Mouse (Mus musculus): ENCODE results near the gene Cobl. TPM values are rescaled to one million over a fixed set of nuclear protein-coding genes. Genes with fewer than 3 reads are reported as not detected.

The Cobl gene
- total RNA-seq (2021), result 1 to 10 TPM; 2.0 to 2.8 TPM
- long read RNA-seq, experiment 1, partial matches to known transcripts, result 1 of 2 reads
- long read RNA-seq, experiment 1, other reads (novel, unspliced or antisense), result 1 of 2 reads
- long read RNA-seq, experiment 2, result 0 reads

DNA sequence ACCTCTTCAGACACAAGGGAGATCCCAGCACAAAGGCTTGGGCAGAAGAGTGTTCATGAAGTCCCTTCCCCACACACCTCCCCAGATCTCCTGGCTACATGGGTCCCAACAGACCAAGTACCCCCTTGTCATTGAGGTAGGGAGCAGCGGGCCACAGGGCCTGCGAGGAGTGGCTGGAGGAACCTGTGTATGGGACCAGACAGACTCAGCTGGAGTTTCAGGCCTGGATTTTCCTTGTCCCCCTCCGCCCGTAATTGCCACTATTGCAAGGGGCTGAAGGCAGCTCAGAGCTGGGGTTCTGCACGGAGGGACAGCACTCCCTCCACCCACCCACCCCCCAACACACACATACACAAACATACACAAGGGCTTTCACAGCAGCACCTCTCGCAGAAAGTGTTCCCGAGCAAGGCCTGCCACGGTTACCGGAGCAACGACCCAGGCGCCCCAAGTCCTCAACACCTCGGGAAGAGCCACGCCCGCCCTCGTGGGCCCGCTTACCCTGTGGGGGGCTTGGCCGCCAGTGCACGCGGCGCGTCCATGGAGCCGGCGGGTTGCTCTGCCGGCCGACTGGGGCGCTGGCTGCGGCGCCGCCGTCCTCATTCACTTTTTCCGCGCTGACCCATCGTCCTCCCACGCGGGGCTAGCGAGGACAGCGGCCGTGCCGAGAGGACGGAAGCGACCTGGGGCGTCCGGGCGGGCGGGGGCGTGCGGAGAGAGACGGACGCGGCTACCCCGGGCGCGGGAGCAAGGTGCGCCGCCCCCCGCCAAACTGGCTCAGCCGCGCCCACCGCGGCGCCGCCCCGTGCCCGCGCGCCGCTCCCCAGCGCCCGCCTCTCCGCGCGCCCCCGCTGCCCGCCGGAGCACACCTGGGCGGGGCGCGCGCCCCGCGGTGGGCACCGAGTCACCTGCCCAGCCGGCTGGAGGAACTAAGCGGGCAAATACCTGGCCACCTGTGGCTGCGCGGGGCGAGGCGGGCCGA is at the start of gene Cobl:
Gene Cobl (minus strand): TSS at position 780 of the 982 bp plus-strand sequence.
- DNase-seq, result peak; percentile 25 to 47

DNA sequence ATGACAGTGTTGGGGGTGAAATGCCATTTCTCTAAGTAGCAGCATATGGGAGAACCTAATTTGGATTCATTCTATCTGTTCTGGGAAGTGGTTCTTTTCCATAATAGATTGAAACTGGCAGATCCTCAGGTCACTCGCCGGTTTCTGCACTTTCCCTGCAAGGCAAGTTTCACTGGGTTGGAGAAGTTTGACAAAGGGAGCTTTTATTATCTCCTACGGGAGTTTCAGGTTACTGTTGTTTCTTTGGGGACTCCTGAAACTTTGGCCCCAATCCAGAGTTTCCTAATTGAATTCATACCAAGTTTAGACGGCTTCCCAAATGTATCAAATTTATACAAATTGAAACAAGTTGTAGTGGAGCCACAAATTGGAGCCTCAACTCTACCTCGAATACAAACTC is 49.0 kb upstream of the Cobl start:
- no peak for DNase-seq

DNA sequence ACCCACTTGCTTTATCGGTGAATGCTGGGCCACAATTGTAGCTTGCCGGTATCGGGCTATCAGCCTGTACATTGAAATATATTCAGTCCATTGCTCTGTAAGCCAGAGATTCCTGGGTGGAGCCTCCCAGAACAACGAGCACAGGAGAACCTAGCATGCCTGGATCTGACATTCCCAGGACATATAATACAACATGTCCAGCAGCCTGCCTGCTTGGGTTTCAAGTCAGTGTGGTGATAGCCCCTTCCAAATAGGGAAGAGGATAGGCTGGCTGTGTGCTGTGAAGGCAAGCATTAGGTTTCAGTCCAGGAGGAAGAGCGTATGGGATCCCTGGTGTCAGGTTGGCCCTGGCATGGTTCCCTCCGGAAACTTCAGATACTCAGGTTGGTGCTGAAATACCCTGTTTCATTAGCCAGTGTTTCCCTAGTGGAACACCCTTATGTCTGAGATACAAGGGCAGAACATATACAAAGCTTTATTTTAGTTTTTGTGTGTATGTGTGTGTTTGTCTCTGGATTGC is 41.7 kb upstream of the Cobl start:
- DNase-seq, result no peak

DNA sequence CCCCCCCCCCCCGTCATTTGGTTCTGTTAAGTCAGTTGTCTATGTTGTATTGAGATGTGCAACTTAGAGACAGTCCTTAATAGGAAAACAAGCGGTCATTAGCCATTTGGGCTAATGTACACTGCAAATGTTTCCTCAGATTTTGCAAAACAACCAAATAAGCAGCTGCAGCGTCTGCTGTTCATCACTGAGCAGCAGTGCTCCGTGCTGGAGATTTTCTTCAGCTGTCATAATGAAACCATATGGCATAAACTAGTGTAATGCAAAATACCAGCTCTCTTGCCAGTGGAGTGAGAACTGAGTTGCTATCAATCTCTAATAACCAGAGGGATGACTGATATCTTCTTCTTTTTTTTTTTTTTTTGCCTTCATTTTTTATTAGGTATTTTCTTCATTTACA is 39.0 kb upstream of the Cobl start:
- no peak for DNase-seq

DNA sequence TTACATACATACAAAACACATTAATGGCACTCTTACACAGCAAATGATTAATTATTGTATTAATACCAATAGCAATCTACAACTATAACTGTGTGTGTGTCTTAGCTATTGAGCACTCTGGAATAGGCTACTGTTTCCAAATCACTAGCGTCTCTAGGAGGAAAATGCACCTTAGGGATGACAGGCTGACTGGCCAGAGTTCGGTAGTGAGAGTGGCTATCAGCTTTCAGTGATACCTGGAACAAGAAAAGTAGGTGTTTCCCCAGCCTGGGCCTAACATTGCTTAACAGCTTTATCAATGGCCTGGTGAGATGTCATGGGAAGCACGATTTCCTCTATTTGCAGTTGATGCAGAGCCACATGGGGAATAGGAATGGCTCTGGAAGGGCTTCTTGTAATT is 37.0 kb upstream of the Cobl start:
- DNase-seq, result no peak

DNA sequence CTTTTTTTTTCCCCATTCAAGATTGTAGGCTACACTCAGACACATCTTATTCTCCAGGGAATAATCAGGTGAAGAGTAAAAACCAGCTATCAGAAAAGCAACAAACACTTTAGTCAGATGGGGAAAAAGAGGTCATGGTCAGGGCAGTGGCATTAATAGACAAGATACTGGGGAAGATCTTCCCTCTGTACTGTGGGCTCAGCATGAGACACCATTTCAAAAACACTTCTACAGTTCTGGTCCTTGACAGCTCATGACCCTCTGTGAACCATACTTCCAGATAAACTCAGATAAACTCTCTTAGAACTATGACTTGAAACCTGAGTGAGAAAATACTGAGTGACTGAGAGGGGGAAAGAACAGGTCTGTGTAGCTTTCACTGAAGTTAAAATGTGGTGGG is 29.0 kb upstream of the Cobl start:
- no peak for DNase-seq

DNA sequence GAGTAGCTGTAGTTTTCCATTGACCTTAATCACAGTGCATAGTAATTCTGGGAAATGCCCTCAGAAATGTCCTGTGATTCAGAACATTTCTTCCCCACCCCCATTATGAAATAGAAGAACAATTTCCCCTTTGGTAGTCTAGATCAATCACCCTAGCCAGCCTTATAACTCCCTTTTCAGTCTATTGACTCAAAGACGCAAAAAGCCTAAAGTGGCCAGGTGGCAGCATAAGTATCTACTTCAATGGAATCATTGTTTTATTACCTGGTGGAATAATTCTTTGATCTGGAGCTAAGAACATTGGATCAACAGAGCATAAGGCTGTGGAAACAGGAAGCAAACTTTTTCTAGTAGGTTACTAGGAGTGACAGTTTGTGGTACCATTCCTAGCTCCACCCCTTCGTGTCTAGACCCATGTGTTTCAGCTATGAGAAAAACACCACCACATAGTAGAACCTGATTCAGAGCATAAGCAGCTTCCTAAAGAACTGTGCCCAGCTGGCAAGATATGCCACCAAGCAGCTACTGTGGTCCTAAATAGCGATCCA is 15.2 kb upstream of the Cobl start:
- no peak for DNase-seq

DNA sequence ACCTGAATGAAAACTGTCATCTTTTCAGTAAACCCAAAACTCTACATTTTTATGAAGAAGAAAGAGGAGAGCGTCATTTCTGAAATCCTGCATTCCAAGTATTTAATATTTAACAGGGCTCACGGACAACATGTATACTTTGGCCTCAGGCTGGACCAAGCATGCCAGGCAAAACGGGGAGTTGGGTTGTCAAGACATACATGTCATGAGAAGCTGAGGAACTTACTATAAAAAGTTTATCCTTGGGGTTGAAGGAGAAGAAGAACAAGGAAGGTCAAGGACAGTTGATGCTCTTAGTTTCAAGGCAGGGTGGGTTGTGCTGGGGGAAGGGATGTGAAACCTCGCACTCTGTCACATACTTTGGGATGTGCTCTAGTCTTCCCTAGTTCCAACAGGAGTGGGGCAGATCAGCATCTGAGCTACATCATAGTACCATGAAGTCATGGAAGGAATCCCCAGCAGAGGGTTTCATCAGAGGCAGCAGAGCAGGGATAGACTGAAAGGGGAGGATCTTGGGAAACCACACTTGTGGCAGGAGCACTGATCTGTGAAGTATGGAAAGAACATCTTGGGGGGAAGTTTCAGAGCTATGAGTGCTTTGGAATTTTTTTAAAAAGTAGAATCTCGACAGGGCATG is 9.7 kb upstream of the Cobl start:
- no peak for DNase-seq

DNA sequence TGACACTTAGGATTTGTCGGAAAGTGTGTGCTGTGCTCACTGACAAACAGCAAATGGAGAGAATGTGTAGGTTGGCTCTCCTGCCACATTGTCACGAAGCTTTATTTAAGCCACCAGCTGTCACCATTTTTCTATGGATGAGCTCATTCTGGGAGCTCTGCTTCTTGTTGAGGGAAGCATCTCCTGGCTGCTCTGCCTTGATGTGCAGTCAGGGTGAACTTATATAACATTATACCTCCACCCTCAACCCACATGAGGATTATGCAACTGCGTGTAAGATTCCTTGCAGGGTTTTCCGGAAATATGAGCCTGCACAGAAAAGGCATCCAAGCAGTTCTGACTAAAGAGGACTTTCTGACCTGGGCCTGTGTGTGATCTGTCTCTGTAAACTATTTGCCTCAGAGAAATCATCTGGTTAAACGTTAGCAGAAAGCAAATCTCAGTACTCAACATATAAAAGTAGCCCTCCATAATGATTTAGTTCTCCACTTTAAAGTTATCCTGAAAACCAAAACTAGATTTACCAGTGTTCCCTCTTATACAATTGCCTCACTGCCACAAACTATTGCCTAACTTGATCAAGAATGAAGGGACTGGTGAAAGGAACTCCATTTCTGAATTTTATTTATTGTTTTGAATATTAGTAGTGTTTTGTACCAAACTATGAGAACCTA is 9.0 kb upstream of the Cobl start:
- no peak for DNase-seq

DNA sequence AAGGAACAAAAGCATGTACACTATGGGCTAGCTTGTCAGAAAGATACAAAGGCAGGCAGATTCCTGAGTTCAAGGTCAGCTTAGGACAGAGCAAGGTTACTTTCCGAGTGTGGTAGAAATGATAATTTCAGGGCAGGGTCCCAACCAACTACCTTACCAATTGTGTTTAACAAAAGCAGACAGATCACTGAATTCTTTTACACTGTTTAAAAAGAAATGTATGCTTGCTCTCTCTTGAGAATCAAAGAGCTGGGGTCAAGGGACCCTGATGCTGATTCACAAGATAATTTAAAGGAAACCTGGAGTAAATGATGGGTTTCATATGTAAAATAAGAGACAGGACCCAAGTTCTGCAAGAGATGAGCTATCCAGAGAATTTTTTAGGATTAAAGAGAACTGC is 4.9 kb upstream of the Cobl start:
- no peak for DNase-seq

DNA sequence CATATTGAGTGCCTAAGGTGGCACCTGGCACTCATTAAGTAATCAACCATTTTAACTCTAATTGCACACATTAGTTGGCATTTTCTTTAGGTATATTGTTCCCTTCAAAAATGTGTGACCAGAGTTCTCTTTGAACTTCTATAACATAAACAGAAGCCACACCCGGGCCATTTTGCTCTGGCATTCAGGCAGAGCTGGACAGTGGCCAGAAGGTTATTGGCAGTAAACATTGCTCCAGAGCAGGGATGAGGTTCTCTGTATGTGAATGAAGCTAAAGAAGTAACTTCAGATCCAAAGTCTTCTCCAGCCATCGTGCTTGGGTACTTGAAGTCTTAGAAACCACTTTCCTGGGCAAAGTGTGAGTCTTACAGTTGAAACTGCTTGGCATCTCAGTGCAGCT is 3.9 kb upstream of the Cobl start:
- DNase-seq, result no peak

DNA sequence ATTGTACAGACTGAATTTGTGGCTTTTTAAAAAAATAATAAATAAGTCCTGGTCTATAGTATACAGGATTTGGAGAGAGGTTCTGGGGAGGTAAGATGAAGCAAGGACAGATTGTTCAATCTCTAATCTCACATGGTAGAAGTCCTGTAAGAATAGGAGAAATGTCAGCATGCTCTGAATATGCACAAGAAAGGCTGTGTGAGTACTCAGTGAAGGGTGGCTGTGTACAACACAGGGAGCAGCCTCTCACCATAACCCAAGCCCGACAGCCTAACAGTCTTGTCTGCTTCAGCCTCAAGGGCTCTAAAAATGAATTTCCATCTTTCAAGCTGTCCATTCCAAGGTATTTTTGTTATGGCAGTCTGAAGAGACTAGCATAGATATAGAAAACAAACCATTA is 3.1 kb upstream of the Cobl start:
- no peak for DNase-seq

DNA sequence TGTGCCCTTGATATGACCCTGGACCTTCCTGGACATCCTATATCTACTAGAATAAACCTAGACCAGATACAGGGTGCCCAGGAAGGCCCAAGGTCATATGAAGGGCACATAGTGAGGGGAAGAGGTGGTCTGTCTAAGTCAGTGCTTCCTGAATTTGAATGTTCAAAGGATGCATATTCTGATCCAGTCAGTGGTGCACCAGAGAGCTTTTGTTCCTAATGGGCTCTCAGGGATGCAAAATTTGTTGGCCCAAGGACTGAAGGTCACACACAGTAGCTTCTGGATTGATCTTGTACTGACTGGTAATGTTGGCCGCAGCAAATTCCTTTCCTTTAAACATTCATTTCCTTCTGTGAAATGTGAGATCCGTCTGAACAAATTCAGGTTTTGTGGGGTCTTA is 2.5 kb upstream of the Cobl start:
- no peak for DNase-seq

DNA sequence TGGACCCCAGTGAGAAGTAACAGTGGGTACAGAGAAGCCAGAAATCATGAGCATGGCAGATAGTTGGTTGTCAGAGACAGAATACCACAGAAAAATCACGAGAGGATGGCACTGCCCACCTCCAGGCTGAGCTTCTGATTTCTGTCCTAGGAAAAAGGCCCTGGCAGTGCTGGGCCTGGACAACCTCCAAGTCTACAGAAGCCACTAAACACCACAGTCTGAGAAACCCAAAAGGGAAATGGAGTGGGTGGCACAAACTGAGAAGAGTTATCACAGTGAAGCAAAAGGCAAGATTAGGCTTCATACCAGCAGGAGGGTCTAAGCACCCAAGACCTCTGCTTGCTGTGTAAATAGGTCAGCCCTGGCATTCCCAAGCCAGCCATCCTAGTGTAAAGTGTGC is 1.8 kb upstream of the Cobl start:
- no peak for DNase-seq

DNA sequence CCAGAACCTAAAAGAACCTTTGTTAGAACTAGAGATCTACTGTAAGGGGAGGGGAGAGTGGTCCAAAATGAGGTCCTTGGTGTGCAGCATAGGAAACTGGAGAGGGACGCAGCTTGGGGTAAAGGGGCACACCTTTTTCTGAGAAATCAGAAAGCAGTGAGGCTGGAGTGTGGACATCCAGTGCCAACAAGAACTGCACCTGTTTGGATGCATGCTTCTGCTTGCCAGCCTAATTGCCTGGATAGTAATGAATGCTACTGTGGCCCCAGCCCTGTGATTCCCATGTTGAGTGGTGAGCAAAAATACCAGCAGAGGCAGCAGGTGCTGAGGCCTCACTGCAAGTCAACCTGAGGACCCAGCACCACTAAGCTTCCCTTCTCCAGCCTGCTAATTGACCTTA is 469 bp upstream of the Cobl start:
- DNase-seq, result no peak

DNA sequence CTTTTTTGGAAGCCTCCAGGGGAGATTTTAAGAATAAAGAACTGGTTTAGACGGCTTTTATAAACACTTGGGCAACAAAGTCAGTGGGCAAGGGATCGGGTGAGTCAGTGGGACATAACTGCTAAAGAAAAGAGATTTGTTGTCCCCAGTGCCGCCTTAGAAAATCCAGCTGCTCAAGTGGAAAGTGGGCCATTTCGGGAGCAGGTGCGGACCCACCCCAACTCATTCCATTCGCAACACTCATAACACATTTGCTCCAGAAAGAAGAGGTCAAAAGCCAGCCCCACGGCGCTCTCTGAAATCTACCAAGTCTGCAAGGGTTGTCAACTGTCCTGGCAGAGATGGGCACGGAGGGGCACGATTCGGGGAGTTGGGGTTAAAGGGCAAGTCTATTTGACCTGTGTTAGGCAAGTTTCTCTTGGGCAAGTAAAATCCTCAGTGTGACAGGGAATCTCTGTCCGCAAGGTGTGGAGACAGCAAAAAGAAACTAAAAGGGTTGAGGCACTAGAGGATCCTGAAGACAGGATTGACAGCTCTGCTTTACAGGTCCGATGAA is 1.1 kb downstream of the Cobl start:
- no peak for DNase-seq

DNA sequence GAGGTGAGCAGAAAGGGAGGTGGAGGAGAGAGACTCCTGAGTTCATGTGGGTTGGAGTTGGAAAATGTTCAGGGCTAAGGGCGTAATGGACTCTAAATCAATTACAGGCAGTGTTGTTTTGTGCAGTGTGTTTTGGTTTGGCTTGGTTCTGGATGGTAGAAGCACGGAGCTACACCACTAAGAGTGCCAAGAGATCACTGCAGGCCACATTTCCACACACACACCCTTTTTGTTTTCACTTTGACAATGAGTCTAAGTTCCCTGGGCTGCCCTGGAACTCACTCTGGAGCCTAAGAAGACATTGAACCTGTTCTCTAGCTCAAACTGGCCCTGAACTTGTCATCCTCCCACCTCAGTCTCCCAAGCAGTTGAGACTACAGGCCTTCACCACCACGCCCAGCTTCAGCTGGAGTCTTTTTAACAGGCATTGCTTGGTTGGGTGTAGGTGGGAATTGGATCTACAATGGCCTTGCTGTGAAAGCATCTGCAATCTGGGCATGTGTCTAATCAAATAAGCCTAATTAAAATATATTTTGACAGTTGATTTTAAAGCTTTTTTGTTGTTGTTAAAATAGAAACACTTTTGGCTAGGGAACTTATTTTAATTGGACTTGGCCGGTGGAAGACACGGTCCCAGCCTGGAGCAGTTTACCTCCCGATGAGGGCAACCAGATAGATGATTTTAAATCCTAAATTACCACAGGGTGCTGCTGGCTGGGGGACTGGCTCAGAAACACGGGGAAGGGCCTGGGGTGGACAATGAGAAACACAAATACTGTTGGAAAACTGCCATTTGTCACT is 4.8 kb downstream of the Cobl start:
- no peak for DNase-seq

DNA sequence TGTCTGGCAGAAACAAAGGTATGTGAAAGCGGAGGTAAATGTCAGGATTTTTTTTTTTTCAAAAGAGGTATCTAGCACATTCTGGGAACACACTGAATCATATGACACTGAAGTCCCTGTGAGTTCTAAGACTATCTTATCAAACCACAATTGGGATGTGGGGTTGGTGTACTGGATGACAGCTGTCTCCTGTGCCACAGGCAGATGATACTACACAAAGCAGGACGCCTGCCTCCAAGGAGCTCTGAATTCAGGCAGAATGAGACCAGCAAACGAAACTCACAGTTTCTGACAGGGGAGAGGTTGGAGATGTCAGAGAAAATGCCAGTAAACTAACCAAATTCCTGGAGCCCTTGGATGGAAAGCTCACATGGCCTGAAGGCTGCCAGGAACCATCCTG is 5.9 kb downstream of the Cobl start:
- DNase-seq, result no peak

DNA sequence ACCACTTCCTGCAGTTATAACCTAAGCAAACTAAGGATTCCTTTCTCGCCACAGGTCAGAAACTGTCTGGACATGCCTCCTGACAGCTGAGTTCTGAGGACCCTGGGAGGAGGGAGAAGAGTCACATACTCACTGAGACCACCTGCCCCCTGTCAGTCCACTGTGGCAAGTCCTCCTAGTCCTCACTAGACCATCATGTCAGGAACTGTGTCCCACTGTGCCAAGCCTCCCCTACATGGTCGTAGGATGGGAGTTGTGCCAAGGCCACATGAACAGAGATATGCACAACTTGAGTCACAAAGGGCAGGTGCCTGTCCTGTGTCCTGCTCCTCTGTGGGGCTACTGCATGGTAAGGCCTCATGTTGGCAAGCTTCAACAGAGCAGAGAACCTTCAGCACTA is 6.4 kb downstream of the Cobl start:
- DNase-seq, result no peak

DNA sequence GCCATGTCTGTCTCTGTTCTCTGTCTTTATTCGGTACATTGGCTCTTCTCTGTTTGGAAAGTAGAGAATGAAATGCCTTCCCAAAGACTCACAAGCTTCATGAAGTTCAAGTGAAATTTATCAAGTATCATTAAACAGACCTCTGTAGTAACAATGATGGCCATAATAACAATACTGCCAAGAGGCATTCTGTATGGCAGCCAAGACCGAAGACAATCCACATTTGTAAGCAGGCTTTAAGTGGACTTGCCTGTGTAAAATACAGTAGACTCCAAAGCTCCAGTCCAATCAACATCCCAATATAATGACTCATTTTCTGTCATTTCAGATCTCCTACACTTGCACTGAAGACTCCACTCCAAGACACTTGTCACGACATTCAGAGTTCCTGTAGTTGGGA is 16.7 kb downstream of the Cobl start:
- no peak for DNase-seq

DNA sequence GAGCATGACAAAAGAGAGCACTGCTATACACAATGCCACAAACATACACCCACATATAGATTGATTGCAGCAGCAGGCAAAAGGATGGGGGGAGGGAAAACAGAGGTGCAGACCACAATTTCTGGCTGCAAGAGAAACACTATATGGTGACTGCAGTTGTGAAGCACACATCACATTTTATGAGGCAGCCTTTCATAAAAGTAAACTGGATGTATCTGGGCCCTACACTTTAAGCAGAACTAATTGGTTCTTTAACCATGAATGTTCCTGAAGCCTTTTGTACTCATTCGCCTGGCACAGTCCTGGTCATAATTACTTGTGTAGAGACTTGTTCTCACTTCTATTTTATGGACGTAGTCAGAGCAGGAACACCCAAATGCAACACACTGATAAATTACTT is 19.5 kb downstream of the Cobl start:
- DNase-seq, result no peak
